Mouse (Mus musculus) lung, embryonic 14.5 days (tissue): ENCODE results near the gene Erc1. TPM values are rescaled to one million over a fixed set of nuclear protein-coding genes. Genes with fewer than 3 reads are reported as not detected.

Source experiments
- ATAC-seq: fragments of 200-750 bp; cut with Nextera tagmentation; 2 replicates; pipeline ENCODE4 v1.8.0; 2017; ENCODE audit warnings: mild to moderate bottlenecking, moderate TSS enrichment, moderate library complexity; ENCODE audit not compliant: insufficient read depth
- DNase-seq: peaks from one replicate; pipeline ENCODE4 v3.0.0-alpha.2; 2015
- H3K27ac ChIP-seq: fragments of 300-500 bp; sonication (generic); 2 replicates; pipeline ENCODE4 v1.5.1; 2014; ENCODE audit warnings: low read depth, mild to moderate bottlenecking, moderate library complexity
- H3K27me3 ChIP-seq: fragments of 300-500 bp; sonication (generic); 2 replicates; pipeline ENCODE4 v1.6.1; 2014; ENCODE audit warnings: low read length, control low read depth; ENCODE audit not compliant: insufficient read depth
- H3K36me3 ChIP-seq: fragments of 300-500 bp; sonication (generic); 2 replicates; pipeline ENCODE4 v1.6.1; 2014; ENCODE audit warnings: control low read depth; ENCODE audit not compliant: insufficient read depth
- H3K4me1 ChIP-seq: fragments of 300-500 bp; sonication (generic); 2 replicates; pipeline ENCODE4 v1.6.1; 2014; ENCODE audit warnings: antibody characterized with exemption, control low read depth; ENCODE audit not compliant: insufficient read depth
- H3K4me2 ChIP-seq: fragments of 300-500 bp; sonication (generic); 2 replicates; pipeline ENCODE4 v1.6.1; 2014; ENCODE audit warnings: mild to moderate bottlenecking
- H3K4me3 ChIP-seq: fragments of 300-500 bp; sonication (generic); 2 replicates; pipeline ENCODE4 v1.5.1; 2014; ENCODE audit warnings: low read depth, low read length
- H3K9ac ChIP-seq: fragments of 300-500 bp; sonication (generic); 2 replicates; pipeline ENCODE4 v1.6.1; 2014
- H3K9me3 ChIP-seq: fragments of 300-500 bp; sonication (generic); 2 replicates; pipeline ENCODE4 v1.6.1; 2016; ENCODE audit warnings: low read depth, low read length, control low read depth
- CTCF ChIP-seq: IDR thresholded peaks from 2 replicates; pipeline ENCODE4 v1.5.1; 2016; ENCODE audit warnings: antibody characterized with exemption, low read depth
- WGBS: fragments of 180-500 bp; shearing (Covaris S2); extraction: QIAGEN DNeasy Blood & Tissue Kit; methylation state at CpG from one replicate; pipeline ENCODE4 v1.1.7; 2014; 5-methylcytosine and 5-hydroxymethylcytosine counted together
- polyA plus RNA-seq: library from polyadenylated mRNA; unstranded; fragments of >200 nt; fragmentation: Nextera tagmentation; extraction: Ambion mirVana; gene quantifications from 2 replicates; pipeline ENCODE4 v1.2.1, GENCODE M21; 2014

Erc1 gene
- polyA plus RNA-seq, 1 experiment from 2014 or later: 27.1 TPM

DNA sequence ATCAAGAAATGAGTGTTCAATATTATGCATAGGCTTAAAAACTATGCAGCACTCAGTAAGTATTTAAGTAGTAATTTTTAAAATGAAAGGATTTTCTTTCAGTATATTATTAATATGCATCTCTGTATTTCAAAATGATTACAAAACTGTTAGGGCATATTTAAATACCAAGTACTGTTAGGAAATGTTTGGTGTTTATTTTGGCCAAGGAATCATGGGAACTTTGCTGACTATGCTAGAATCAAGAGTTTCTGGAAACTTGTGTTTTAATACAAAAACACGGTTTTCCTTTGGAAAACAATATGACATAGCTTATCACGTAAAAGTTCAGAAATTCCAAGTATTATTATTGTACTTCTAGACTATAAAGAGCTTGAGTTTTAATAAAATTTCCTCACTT is 167.2 kb downstream of the Erc1 start:
- H3K9me3 ChIP-seq: no peaks in the 10 kb centered on the region
- no peak overlapping the region for H3K4me2 ChIP-seq
- no peak for TF ChIP-seq CTCF
- peaks cover 3% of the 10 kb centered on the region; the same call in 1 of the 2 replicates for H3K36me3 ChIP-seq
- no peak overlapping the region for H3K4me3 ChIP-seq
- H3K9ac ChIP-seq: no peak overlapping the region
- DNase-seq: no peak
- H3K4me1 ChIP-seq: no peaks in the 10 kb centered on the region
- ATAC-seq: no peak
- WGBS: 87% methylated on average over 2 of the region's 2 CpGs
- H3K27ac ChIP-seq: no peak overlapping the region
- no peaks in the 10 kb centered on the region for H3K27me3 ChIP-seq

DNA sequence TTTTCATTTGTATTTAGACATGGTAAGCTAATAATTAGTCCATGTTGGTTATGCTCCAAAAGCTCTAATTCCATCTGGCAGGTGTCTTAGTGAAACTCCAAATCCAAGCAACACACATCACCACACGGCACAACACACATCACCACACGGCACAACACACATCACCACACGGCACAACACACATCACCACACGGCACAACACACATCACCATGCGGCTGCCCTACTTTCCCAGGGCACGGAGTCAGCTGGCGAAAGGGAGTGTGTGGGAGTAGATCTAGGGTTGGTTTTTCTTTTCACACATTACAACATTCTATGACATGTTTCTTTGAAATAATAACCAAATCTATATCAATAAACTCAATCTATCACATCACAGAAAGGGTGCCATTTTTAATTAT is 173.2 kb downstream of the Erc1 start:
- no peak overlapping the region for H3K27ac ChIP-seq
- ATAC-seq (no peak), DNase-seq (no peak)
- 91% methylated on average over 7 of the region's 7 CpGs for WGBS
- no peaks in the 10 kb centered on the region for H3K27me3 ChIP-seq
- no peak overlapping the region for H3K4me2 ChIP-seq
- H3K9me3 ChIP-seq: no peaks in the 10 kb centered on the region
- no peaks in the 10 kb centered on the region for H3K4me1 ChIP-seq
- no peak overlapping the region for H3K9ac ChIP-seq
- no peak overlapping the region for H3K4me3 ChIP-seq
- H3K36me3 ChIP-seq: peaks cover 6% of the 10 kb centered on the region; the same call in 1 of the 2 replicates
- TF ChIP-seq CTCF: no peak

- Histone ChIP-seq H3K36me3 (peaks cover 6% of the 10 kb centered on the region; the same call in 1 of the 2 replicates), H3K9me3 (no peaks in the 10 kb centered on the region), H3K27ac (no peak overlapping the region), H3K4me2 (no peak overlapping the region), H3K4me1 (no peaks in the 10 kb centered on the region), H3K9ac (no peak overlapping the region), H3K27me3 (no peaks in the 10 kb centered on the region), H3K4me3 (no peak overlapping the region)
- TF ChIP-seq CTCF: no peak
- WGBS: 78% methylated on average over 5 of the region's 5 CpGs
- no peak for DNase-seq
- no peak; the same call in 1 of the 2 replicates for ATAC-seq
These were observed 173.7 kb downstream of the Erc1 start for GRCm38 (mm10) chr6:119674201-119674810.

GRCm38 (mm10) chr6:119669746-119670145 is 178.2 kb downstream of the Erc1 start:
- no peak for ATAC-seq
- Histone ChIP-seq H3K36me3 (0 out of 2 replicates have a peak, but pooled peaks cover 3% of the 10 kb centered on the region), H3K4me3 (no peak overlapping the region), H3K9ac (no peak overlapping the region), H3K27me3 (no peaks in the 10 kb centered on the region), H3K4me1 (no peaks in the 10 kb centered on the region), H3K4me2 (no peak overlapping the region), H3K9me3 (no peaks in the 10 kb centered on the region), H3K27ac (no peak overlapping the region)
- WGBS: 32% methylated on average over 3 of the region's 3 CpGs
- no peak for TF ChIP-seq CTCF
- peak; percentile 9 for DNase-seq

GRCm38 (mm10) chr6:119662936-119663335 is 185.0 kb downstream of the Erc1 start:
- no peak for DNase-seq
- ATAC-seq: no peak
- H3K4me1 ChIP-seq: 0 out of 2 replicates have a peak, but pooled peaks cover 3% of the 10 kb centered on the region
- H3K27me3 ChIP-seq: no peaks in the 10 kb centered on the region
- no peaks in the 10 kb centered on the region for H3K9me3 ChIP-seq
- H3K27ac ChIP-seq: no peak overlapping the region
- no peak overlapping the region for H3K4me2 ChIP-seq
- no peak overlapping the region for H3K4me3 ChIP-seq
- H3K9ac ChIP-seq: no peak overlapping the region
- no peaks in the 10 kb centered on the region for H3K36me3 ChIP-seq
- 51% methylated on average over 2 of the region's 2 CpGs for WGBS
- no peak for TF ChIP-seq CTCF

DNA sequence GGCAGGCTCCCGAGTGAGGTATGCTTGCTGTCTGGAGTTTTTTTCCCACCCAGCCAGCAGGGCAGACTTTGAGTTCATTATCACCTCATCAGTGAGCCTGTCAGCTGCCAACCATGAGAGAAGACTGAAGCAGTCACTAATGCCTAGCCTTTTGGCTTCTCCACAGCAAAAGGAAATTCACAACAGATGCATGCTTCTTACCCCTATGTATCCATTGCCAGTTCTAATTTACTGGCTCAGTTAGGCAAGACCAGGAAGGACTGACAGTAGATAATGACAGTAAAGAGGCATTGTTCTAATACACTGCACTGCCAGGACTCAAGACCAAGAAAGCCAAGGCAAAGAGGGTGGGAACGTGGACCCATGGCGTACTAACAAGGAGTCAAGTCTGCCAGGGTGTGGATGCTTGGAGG is 186.9 kb downstream of the Erc1 start:
- Histone ChIP-seq H3K4me3 (no peak overlapping the region), H3K36me3 (no peaks in the 10 kb centered on the region), H3K4me1 (0 out of 2 replicates have a peak, but pooled peaks cover 3% of the 10 kb centered on the region), H3K9ac (no peak overlapping the region), H3K9me3 (no peaks in the 10 kb centered on the region), H3K27me3 (no peaks in the 10 kb centered on the region), H3K27ac (no peak overlapping the region), H3K4me2 (no peak overlapping the region)
- ATAC-seq: no peak
- WGBS: 51% methylated on average over 3 of the region's 3 CpGs
- no peak for DNase-seq
- TF ChIP-seq CTCF: no peak

GRCm38 (mm10) chr6:119658441-119658840 is 189.5 kb downstream of the Erc1 start:
- Histone ChIP-seq H3K4me1 (0 out of 2 replicates have a peak, but pooled peaks cover 3% of the 10 kb centered on the region), H3K9me3 (no peaks in the 10 kb centered on the region), H3K4me2 (no peak overlapping the region), H3K27me3 (no peaks in the 10 kb centered on the region), H3K9ac (no peak overlapping the region), H3K4me3 (no peak overlapping the region), H3K27ac (no peak overlapping the region), H3K36me3 (no peaks in the 10 kb centered on the region)
- ATAC-seq (no peak), DNase-seq (no peak)
- no peak for TF ChIP-seq CTCF
- WGBS: 91% methylated on average over 2 of the region's 2 CpGs
